Mouse (Mus musculus): ENCODE results near the gene Ccdc85b. TPM values are rescaled to one million over a fixed set of nuclear protein-coding genes. Genes with fewer than 3 reads are reported as not detected.

The Ccdc85b gene
- total RNA-seq, 2 experiments from 2014 or later = 9.4 to 11.5 TPM

DNA sequence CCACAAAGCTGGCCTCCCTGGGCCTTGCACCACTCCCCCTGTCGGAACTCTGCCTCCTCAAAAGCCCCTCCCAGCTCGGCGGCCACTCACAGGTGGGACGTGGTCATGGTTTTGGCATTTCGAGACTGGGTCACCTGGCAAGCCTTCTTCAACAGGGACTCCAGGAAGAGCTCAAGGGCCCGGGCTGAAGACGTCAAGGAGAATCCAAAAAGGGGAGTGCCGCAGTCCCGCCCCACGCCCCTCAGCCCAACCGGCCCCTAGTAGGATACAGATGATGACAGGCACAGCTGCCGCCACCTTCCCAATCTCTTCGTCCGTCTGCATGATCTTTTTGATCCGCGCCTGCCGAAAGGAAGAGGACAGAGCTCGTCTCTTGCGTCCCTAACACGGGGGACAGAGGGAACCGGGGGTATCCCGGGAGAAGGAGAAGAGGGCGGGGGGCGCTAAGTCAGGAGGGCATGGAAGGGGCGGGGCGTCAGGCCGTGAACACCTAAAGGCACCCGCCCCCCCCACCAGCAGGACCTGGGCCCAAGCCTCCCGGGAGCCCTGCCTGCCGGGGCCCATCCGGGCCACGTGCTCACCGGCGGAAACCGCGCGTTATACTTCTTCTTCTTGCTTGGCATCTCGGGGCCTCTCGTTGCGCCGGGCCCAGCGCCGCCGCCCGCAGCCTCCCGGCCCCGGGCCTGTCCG lies 33.5 kb downstream of the Ccdc85b start:
- DNase-seq = peak; percentile 82

DNA sequence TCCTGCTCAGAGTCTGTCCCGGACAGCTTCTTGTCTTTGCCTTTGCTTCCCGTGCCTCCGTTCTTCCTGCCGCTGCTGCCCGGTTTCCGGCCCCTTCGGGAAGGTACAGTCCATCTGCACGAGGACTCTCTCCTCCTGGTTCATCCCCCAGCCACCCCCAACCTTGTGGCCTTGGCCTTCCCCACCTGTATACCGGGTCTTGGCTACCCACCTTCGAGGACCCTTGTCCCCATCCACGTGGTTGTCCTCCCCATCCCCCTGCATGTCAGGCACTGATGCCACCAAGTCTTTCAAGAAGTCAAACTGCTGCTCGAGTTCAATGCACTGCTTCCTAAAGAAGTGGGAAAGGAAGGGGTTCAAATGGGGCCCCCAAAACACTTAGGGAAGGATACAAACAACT lies 34.1 kb downstream of the Ccdc85b start:
- DNase-seq = no peak

- DNase-seq = no peak
Observed at GRCm38 (mm10) chr19:5422895-5423443, 34.7 kb downstream of the Ccdc85b start.

- peak; percentile 23 for DNase-seq
Observed at GRCm38 (mm10) chr19:5422267-5422666, 35.4 kb downstream of the Ccdc85b start.

GRCm38 (mm10) chr19:5421784-5422183 lies 35.9 kb downstream of the Ccdc85b start:
- no peak for DNase-seq

GRCm38 (mm10) chr19:5420579-5420978 lies 37.1 kb downstream of the Ccdc85b start:
- no peak for DNase-seq

DNA sequence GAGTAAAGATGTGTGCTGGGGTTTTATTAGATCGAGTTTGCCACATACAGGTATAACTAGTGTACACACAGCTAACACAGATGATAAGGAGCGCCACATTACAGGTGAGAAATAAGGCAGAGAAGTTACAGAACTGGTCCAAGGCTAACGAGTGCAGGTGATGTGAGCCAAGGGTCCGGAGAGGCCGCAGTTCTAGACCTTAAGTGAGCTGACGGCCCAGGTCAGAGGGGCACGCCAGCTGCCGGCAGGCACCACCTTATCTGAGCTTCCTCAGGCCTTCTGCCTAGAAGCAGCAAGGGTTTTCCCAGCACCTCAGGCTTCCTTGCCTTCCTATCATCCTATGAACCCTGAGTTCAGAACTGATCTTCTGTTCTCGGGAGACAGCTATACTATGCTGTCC lies 38.1 kb downstream of the Ccdc85b start:
- DNase-seq = no peak

DNA sequence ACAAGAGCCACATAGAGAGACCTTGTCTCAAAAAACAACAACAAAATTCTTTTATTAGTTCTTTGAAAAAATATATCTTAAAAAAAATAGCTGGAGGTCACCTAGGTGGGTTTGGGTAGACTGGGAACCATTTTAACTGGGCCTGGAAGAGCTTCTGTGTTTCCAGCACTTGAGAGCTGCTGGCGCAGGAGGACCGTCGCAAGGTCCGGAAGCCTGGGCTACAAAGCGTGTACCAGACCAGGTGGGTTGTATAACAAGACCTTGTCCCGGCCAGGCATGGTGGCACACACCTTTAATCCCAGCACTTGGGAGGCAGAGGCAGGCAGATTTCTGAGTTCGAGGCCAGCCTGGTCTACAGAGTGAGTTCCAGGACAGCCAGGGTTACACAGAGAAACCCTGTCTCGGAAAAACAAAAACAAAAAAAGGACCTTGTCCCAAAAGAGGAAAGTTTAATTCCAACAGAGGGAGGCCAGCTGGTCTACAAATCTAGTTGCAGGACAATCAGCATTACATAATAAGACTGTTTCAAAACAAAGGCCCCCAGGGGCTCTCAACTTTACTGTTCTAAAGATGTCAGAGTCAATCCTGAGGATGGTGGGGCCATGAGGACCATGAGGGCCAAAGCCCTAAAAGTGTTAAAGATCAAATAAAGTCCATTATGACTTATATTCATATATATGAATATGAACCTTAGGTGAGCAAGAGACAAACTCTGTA lies 38.8 kb downstream of the Ccdc85b start:
- DNase-seq = no peak

GRCm38 (mm10) chr19:5414534-5414957 lies 43.1 kb downstream of the Ccdc85b start:
- DNase-seq = no peak

DNA sequence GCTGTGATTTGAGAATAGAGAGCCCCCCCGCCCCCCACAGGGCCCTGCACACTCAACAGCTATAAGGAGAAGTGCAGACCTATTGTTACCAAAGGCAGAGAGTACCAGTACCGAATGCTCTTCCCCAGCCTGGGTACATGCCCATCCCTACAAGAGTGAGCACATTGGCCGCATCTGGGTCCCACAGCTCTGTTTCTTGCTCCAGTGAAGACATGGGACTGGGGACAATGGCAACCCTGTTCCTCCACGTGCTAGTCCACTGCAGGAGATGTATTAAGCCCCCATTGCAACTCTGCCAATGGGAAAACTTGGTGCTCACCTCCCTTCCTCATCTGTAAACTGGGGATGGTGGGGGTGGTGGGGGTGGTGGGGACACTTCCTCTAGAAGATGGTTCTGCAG lies 43.9 kb downstream of the Ccdc85b start:
- DNase-seq = no peak

DNA sequence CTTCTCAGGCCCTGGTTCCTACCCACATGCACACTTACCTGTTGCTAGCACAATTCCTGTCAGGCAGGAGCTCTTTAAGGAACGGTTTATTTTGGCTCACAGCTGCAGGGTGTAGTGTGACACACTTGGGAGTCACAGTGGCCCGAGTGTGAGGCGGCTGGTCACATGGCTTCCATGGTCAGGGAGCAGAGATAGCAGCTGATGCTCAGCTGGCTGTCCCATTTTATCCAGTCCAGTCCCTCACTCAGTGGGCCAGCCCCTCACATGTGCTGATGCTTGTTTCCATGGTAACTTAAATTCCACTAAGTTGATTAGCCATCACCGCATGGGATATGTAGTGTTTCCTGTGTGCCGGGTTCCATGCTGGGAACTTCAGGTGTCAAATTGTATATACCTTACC lies 45.7 kb downstream of the Ccdc85b start:
- no peak for DNase-seq

DNA sequence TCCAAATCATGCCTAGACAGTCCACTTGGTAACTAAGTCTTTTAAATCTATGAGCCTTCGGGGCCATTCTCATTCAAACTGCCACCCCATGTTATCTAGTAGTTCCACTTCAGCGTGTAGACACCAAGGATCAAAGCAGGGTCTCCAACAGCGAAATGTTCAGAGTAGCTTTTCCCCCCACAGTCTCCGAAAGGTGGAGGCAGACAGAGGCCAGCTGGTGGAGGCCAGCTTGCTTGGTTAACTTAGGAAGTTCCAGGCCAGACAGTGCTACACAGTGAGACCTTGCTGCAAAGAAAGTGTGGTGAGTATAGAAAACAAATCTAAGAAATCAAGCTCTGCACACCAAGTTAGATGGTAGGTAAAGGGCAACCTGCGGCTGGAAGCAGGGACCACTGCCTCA lies 47.1 kb downstream of the Ccdc85b start:
- DNase-seq = no peak

GRCm38 (mm10) chr19:5409068-5409467 lies 48.6 kb downstream of the Ccdc85b start:
- no peak for DNase-seq

DNA sequence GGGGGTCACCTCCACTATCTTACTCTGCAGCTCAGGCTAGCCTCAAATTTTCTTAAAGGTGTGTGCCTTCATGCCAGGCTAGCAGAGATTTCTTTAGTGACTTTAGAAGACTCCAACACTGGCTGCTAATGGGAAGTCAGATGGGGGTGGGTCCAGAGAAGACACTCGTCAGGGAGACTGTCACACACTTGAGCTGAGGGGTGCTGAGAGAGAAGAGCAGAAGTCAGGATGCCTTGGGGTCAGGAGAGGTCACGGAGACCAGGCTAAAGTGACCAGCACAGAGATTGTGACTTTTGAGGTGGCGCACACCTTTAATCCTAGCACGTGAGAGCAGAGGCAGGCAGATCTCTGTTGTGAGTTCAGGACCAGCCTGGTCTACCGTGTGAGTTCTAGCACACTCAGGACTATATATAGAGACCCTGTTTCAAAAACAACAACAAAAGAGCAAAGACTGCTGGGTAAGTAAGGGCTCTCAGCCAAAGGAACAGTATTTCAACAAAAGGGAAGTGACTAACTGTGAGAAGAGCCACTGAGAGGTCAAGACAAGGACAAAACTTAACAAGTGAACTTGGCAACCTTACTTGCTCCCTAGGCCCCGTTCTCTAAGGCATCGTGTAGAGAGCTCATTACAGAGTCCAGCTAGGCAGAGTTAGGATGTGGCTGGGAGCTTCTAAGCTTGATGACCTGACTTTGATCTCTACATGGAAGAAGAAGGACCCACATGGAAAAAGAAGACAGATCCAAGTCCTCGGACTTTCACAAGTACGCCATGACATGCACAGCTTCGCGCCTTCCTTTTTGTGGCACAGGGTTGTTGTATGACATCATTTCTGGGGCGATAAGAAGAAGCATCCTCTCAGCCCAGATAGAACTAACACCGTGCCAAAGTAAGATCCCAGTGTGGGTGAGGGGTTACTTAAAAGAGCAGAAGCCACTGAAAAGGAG lies 49.4 kb downstream of the Ccdc85b start:
- DNase-seq = peak; percentile 60

DNA sequence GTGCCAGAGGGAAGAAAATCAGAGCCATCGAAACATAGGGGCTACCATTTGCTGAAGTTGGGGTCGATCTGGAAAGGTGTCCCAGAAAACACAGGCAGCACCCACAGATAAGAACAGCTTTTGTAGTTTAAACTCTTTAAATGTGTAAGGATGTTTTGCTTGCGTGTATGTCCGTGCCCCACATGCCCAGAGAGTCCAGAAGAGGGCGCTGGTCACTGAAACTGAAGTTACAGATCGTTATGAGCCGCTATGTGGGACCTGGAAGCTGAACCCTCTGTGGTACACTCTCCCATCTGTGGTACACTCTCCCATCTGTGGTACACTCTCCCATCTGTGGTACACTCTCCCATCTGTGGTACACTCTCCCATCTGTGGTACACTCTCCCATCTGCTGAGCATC lies 50.6 kb downstream of the Ccdc85b start:
- DNase-seq = peak; percentile 73

- peak; percentile 55 for DNase-seq
Observed at GRCm38 (mm10) chr19:5406531-5407126, 51.1 kb downstream of the Ccdc85b start.

DNA sequence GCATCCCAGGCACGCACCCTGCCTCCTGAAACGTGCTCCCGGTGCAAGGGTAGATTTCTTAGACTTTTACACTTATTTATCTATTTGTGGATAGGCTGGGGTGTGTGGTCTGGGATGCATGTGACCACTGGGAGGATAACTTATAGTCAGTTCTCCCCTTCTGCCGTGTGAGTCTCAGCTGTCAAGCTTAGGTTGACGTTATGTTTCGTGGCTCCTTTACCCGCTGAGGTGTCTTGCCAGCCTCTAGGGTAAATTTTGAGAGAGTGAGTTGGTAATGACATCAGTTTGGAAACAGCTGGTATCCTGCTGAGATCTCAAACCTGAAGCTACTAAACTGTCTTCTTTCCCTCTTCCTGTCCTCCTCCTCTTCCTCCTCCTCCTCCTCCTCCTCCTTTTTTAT lies 51.8 kb downstream of the Ccdc85b start:
- no peak for DNase-seq

Other genes with a start within 250 kb of the Ccdc85b start
- 10 to 100 TPM; 23.3 to 28.7 TPM for gene Pacs1, start 184.8 kb downstream of the Ccdc85b start, total RNA-seq (2021)
- 100 to 1,000 TPM; 149 to 167 TPM for gene Sf3b2, start 162.4 kb downstream of the Ccdc85b start, total RNA-seq (2021)
- under 1 TPM; 0.27 to 0.51 TPM for gene Gal3st3, start 159.6 kb downstream of the Ccdc85b start, total RNA-seq (2021)
- gene Catsper1, start 122.2 kb downstream of the Ccdc85b start, total RNA-seq (2021) = not detected
- 1 to 10 TPM; 1.4 to 2.4 TPM for gene Cst6, start 108.3 kb downstream of the Ccdc85b start, total RNA-seq (2021)
- gene Eif1ad, start 91.2 kb downstream of the Ccdc85b start, total RNA-seq (2021) = 10 to 100 TPM; 33.6 to 37.8 TPM
- 100 to 1,000 TPM; 165 to 169 TPM for gene Banf1, start 90.7 kb downstream of the Ccdc85b start, total RNA-seq (2021)
- 10 to 100 TPM; 63.6 to 65.1 TPM for gene Sart1, start 69.2 kb downstream of the Ccdc85b start, total RNA-seq (2021)
- not detected for gene Tsga10ip, start 55.4 kb downstream of the Ccdc85b start, total RNA-seq (2021)
- 100 to 1,000 TPM; 246 to 264 TPM for gene Drap1, start 32.9 kb downstream of the Ccdc85b start, total RNA-seq (2021)
- gene AI837181, start 32.8 kb downstream of the Ccdc85b start, total RNA-seq (2021) = 10 to 100 TPM; 42.5 to 43.8 TPM
- under 1 TPM in 1 of 2 experiments, not detected in 1; 0.18 TPM for gene Fosl1, start 10.3 kb downstream of the Ccdc85b start, total RNA-seq (2021)
- 10 to 100 TPM; 74.9 to 99.3 TPM for gene Fibp, start 2.7 kb upstream of the Ccdc85b start, total RNA-seq (2021)
- gene Ctsw, start 10.6 kb upstream of the Ccdc85b start, total RNA-seq (2021) = 1 to 10 TPM; 1.4 to 1.8 TPM
- gene Efemp2, start 16.1 kb upstream of the Ccdc85b start, total RNA-seq (2021) = 10 to 100 TPM; 48.8 to 50.9 TPM
- gene Mus81, start 30.5 kb upstream of the Ccdc85b start, total RNA-seq (2021) = 10 to 100 TPM; 25.2 to 27.4 TPM
- 100 to 1,000 TPM; 651 to 659 TPM for gene Cfl1, start 32.6 kb upstream of the Ccdc85b start, total RNA-seq (2021)
- 1 to 10 TPM; 1.2 to 2.7 TPM for gene 1700020D05Rik, start 45.9 kb upstream of the Ccdc85b start, total RNA-seq (2021)
- gene Snx32, start 52.6 kb upstream of the Ccdc85b start, total RNA-seq (2021) = 10 to 100 TPM in 1 of 2 experiments, 1 to 10 TPM in 1; 8.0 to 12.3 TPM
- gene Ovol1, start 102.8 kb upstream of the Ccdc85b start, total RNA-seq (2021) = not detected
- gene Ap5b1, start 110.1 kb upstream of the Ccdc85b start, total RNA-seq (2021) = 1 to 10 TPM; 6.3 to 7.3 TPM
- gene Rnaseh2c, start 144.0 kb upstream of the Ccdc85b start, total RNA-seq (2021) = 100 to 1,000 TPM in 1 of 2 experiments, 10 to 100 TPM in 1; 98.8 to 108 TPM
- 10 to 100 TPM; 49.9 to 52.2 TPM for gene Kat5, start 152.3 kb upstream of the Ccdc85b start, total RNA-seq (2021)
- 10 to 100 TPM; 54.1 to 55.7 TPM for gene Rela, start 179.6 kb upstream of the Ccdc85b start, total RNA-seq (2021)
- gene Sipa1, start 205.8 kb upstream of the Ccdc85b start, total RNA-seq (2021) = 10 to 100 TPM; 52.5 to 68.0 TPM
- 10 to 100 TPM; 49.2 to 50.6 TPM for gene Map3k11, start 230.8 kb upstream of the Ccdc85b start, total RNA-seq (2021)
- gene Pcnx3, start 231.0 kb upstream of the Ccdc85b start, total RNA-seq (2021) = 10 to 100 TPM; 54.8 to 85.4 TPM
- not detected for gene Kcnk7, start 246.5 kb upstream of the Ccdc85b start, total RNA-seq (2021)